19 mouse cellular contexts compared by ENCODE assay signal in the genomic region with DNA sequence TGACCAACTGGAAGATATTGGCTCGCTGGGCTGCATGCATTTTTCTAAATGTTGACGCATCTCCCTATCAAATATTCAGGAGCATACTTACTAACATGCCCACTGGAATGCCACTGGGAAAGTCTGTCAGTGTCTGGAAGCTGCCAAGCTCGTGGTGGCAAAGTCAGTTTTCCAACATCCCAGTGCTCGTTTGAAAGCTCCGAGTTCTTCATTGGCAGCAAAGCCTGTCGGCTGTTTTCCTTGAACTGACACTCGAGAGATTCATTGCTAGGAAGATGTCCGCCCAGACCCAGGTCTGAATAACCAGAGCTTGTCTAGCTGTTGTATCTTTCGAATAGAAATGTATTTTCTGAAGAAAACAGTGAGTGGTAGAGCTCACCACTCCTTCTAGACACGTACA.
"Had no signal": no experiment of that assay in that cellular context is flagged by ENCODE, and none has a peak within 500 bp of the region (broad histone marks: within the 10 kb centered on the region; RNA-seq: fewer than 3 reads in every experiment).

No protein-coding gene starts in this region.

- H3K9me3 ChIP-seq: lung, embryonic 15.5 days; megakaryocyte, embryonic 14.5 days; midbrain, embryonic 13.5 days; midbrain, embryonic 15.5 days; neural tube, embryonic 12.5 days had no signal

- H3K9ac ChIP-seq: liver, postnatal 0 days; lung, embryonic 15.5 days; midbrain, embryonic 13.5 days; midbrain, embryonic 15.5 days; neural tube, embryonic 12.5 days had no signal

- H3K4me2 ChIP-seq: lung, embryonic 15.5 days; midbrain, embryonic 11.5 days; midbrain, embryonic 13.5 days; midbrain, embryonic 15.5 days; neural tube, embryonic 12.5 days had no signal

- H3K27ac ChIP-seq: lung, embryonic 15.5 days; macrophage; midbrain, embryonic 13.5 days; midbrain, embryonic 15.5 days; neural tube, embryonic 12.5 days had no signal

- DNase-seq: liver, postnatal 0 days; lung, adult 2 months; lung, postnatal 14 days; lung, postnatal 36 days; right cerebral cortex, adult 18-20 months; right cerebral cortex, postnatal 25 days; right cerebral cortex, postnatal 4 days; spleen, adult 18-20 months; thymus, adult 18-20 months; thymus, postnatal 14 days; thymus, postnatal 36 days had no signal

- H3K27me3 ChIP-seq: lung, embryonic 15.5 days; midbrain, embryonic 13.5 days; midbrain, embryonic 15.5 days; neural tube, embryonic 12.5 days had no signal

- H3K4me1 ChIP-seq: midbrain, embryonic 13.5 days; midbrain, embryonic 15.5 days; neural tube, embryonic 12.5 days had no signal

- H3K36me3 ChIP-seq: lung, embryonic 15.5 days; midbrain, embryonic 13.5 days; midbrain, embryonic 15.5 days; neural tube, embryonic 12.5 days had no signal

- H3K4me3 ChIP-seq: lung, embryonic 15.5 days; megakaryocyte, embryonic 14.5 days; midbrain, embryonic 13.5 days; midbrain, embryonic 15.5 days; neural tube, embryonic 12.5 days had no signal

- ATAC-seq: liver, postnatal 0 days; lung, postnatal 0 days; midbrain, embryonic 13.5 days; midbrain, embryonic 15.5 days had no signal
